Mouse (Mus musculus) liver, embryonic 13.5 days (tissue): ENCODE measurements at regions not wholly inside any gene's neighbourhood (a gene's known extent, or its start where the extent isn't known, plus 50 kb on each side); places are given as distances from the start of the nearest gene placed in this dataset.
"Not testable (repeated sequence)": the region's sequence is repeated elsewhere in the genome, so short reads cannot be mapped to it uniquely, and the experiment has no call there.

ENCODE experiments used
- ATAC-seq: fragments of 200-750 bp; cut with Nextera tagmentation; 2 replicates; pipeline ENCODE4 v1.8.0; 2017; ENCODE audit warnings: low read depth, mild to moderate bottlenecking, moderate number of reproducible peaks, moderate library complexity
- DNase-seq: peaks from one replicate; pipeline ENCODE4 v3.0.0; 2022
- H3K27ac ChIP-seq: fragments of 300-500 bp; sonication (generic); 2 replicates; pipeline ENCODE4 v1.5.1; 2015; ENCODE audit warnings: moderate library complexity, mild to moderate bottlenecking, inconsistent platforms
- H3K27me3 ChIP-seq: fragments of 300-500 bp; sonication (generic); 2 replicates; pipeline ENCODE4 v1.6.1; 2015; ENCODE audit warnings: mild to moderate bottlenecking, inconsistent platforms
- H3K36me3 ChIP-seq: fragments of 300-500 bp; sonication (generic); 2 replicates; pipeline ENCODE4 v1.6.1; 2015; ENCODE audit warnings: mild to moderate bottlenecking, inconsistent platforms
- H3K4me1 ChIP-seq: fragments of 300-500 bp; sonication (generic); replicated peaks from 2 replicates; pipeline ENCODE4 v1.6.1; 2015; ENCODE audit warnings: inconsistent platforms
- H3K4me2 ChIP-seq: fragments of 300-500 bp; sonication (generic); 2 replicates; pipeline ENCODE4 v1.6.1; 2015; ENCODE audit warnings: inconsistent platforms, mild to moderate bottlenecking, moderate library complexity
- H3K4me3 ChIP-seq: fragments of 300-500 bp; sonication (generic); replicated peaks from 2 replicates; pipeline ENCODE4 v1.5.1; 2015; ENCODE audit warnings: mild to moderate bottlenecking, inconsistent platforms
- H3K9ac ChIP-seq: fragments of 300-500 bp; sonication (generic); 2 replicates; pipeline ENCODE4 v1.6.1; 2015; ENCODE audit warnings: mild to moderate bottlenecking, inconsistent platforms
- H3K9me3 ChIP-seq: fragments of 300-500 bp; sonication (generic); replicated peaks from 2 replicates; pipeline ENCODE4 v1.6.1; 2016; ENCODE audit warnings: inconsistent platforms
- WGBS: fragments of 180-500 bp; shearing (Covaris S2); methylation state at CpG from one replicate; pipeline ENCODE4 v1.1.7; 2015; ENCODE audit not compliant: insufficient replicate concordance; 5-methylcytosine and 5-hydroxymethylcytosine counted together

- Histone ChIP-seq H3K9me3 (no peaks in the 10 kb centered on the region), H3K4me1 (no peaks in the 10 kb centered on the region), H3K36me3 (no peaks in the 10 kb centered on the region), H3K9ac (no peak overlapping the region), H3K27me3 (no peaks in the 10 kb centered on the region), H3K27ac (no peak overlapping the region), H3K4me2 (no peak overlapping the region), H3K4me3 (no peak overlapping the region)
- DNase-seq (no peak), ATAC-seq (no peak)
- 75% methylated on average over 8 of the region's 8 CpGs for WGBS
Observed at GRCm38 (mm10) chr10:56841486-56841885, 464.4 kb downstream of the Gja1 start.

- no peak overlapping the region for H3K9ac ChIP-seq
- no peak overlapping the region for H3K4me3 ChIP-seq
- 59% methylated on average over 1 of the region's 1 CpGs for WGBS
- no peaks in the 10 kb centered on the region for H3K27me3 ChIP-seq
- no peaks in the 10 kb centered on the region for H3K9me3 ChIP-seq
- no peak overlapping the region for H3K4me2 ChIP-seq
- ATAC-seq (no peak), DNase-seq (no peak)
- no peak overlapping the region for H3K27ac ChIP-seq
- H3K4me1 ChIP-seq, result no peaks in the 10 kb centered on the region
- H3K36me3 ChIP-seq, result no peaks in the 10 kb centered on the region
Observed at GRCm38 (mm10) chr10:56841973-56842372, 464.8 kb downstream of the Gja1 start.

GRCm38 (mm10) chr10:56852484-56852883 lies 475.4 kb downstream of the Gja1 start:
- no peak overlapping the region for H3K27ac ChIP-seq
- no peaks in the 10 kb centered on the region for H3K4me1 ChIP-seq
- H3K4me2 ChIP-seq, result no peak overlapping the region
- H3K9me3 ChIP-seq, result no peaks in the 10 kb centered on the region
- ATAC-seq (no peak), DNase-seq (no peak)
- no peaks in the 10 kb centered on the region for H3K36me3 ChIP-seq
- no peaks in the 10 kb centered on the region for H3K27me3 ChIP-seq
- no peak overlapping the region for H3K9ac ChIP-seq
- WGBS, result 14% methylated on average over 2 of the region's 2 CpGs
- no peak overlapping the region for H3K4me3 ChIP-seq

GRCm38 (mm10) chr10:56856186-56856585 lies 479.1 kb downstream of the Gja1 start:
- 38% methylated on average over 6 of the region's 6 CpGs for WGBS
- Histone ChIP-seq H3K4me3 (no peak overlapping the region), H3K9me3 (no peaks in the 10 kb centered on the region), H3K4me2 (no peak overlapping the region), H3K9ac (no peak overlapping the region), H3K4me1 (no peaks in the 10 kb centered on the region), H3K27me3 (no peaks in the 10 kb centered on the region), H3K36me3 (no peaks in the 10 kb centered on the region), H3K27ac (no peak overlapping the region)
- ATAC-seq (no peak), DNase-seq (no peak)

GRCm38 (mm10) chr10:56879744-56880143 lies 502.6 kb downstream of the Gja1 start:
- no peak for ATAC-seq
- no peaks in the 10 kb centered on the region for H3K4me1 ChIP-seq
- H3K27ac ChIP-seq, result no peak overlapping the region
- no peak overlapping the region for H3K9ac ChIP-seq
- no peak overlapping the region for H3K4me3 ChIP-seq
- DNase-seq, result no peak
- H3K9me3 ChIP-seq, result no peaks in the 10 kb centered on the region
- H3K36me3 ChIP-seq, result no peaks in the 10 kb centered on the region
- H3K4me2 ChIP-seq, result no peak overlapping the region
- H3K27me3 ChIP-seq, result no peaks in the 10 kb centered on the region
- WGBS, result 38% methylated on average over 7 of the region's 7 CpGs

GRCm38 (mm10) chr10:56880154-56880591 lies 503.0 kb downstream of the Gja1 start:
- no peak overlapping the region for H3K4me3 ChIP-seq

GRCm38 (mm10) chr10:56884456-56885410 lies 507.6 kb downstream of the Gja1 start:
- Histone ChIP-seq H3K27me3 (no peaks in the 10 kb centered on the region), H3K27ac (no peak overlapping the region), H3K4me3 (no peak overlapping the region), H3K4me2 (no peak overlapping the region), H3K36me3 (no peaks in the 10 kb centered on the region), H3K9ac (no peak overlapping the region), H3K4me1 (no peaks in the 10 kb centered on the region), H3K9me3 (no peaks in the 10 kb centered on the region)
- no peak for DNase-seq
- no peak for ATAC-seq
- 70% methylated on average over 4 of the region's 4 CpGs for WGBS

More at GRCm38 (mm10) chr10:56880154-56880591, 503.0 kb downstream of the Gja1 start:
- WGBS, result 58% methylated on average over 12 of the region's 12 CpGs
- Histone ChIP-seq H3K27ac (no peak overlapping the region), H3K36me3 (no peaks in the 10 kb centered on the region), H3K9ac (no peak overlapping the region), H3K9me3 (no peaks in the 10 kb centered on the region), H3K27me3 (no peaks in the 10 kb centered on the region), H3K4me2 (no peak overlapping the region), H3K4me1 (no peaks in the 10 kb centered on the region)
- DNase-seq (no peak), ATAC-seq (no peak)

GRCm38 (mm10) chr10:56891530-56891929 lies 514.4 kb downstream of the Gja1 start:
- not testable (repeated sequence) for H3K27ac ChIP-seq, H3K9me3 ChIP-seq, ATAC-seq, H3K27me3 ChIP-seq, DNase-seq, H3K4me2 ChIP-seq, H3K4me1 ChIP-seq, H3K4me3 ChIP-seq, H3K36me3 ChIP-seq, H3K9ac ChIP-seq
- 63% methylated on average over 2 of the region's 2 CpGs for WGBS

GRCm38 (mm10) chr10:56892666-56893209 lies 515.6 kb downstream of the Gja1 start:
- no peak for DNase-seq
- H3K27me3 ChIP-seq, result no peaks in the 10 kb centered on the region
- ATAC-seq, result no peak
- no peak overlapping the region for H3K9ac ChIP-seq
- H3K36me3 ChIP-seq, result no peaks in the 10 kb centered on the region
- H3K27ac ChIP-seq, result no peak overlapping the region
- 75% methylated on average over 10 of the region's 10 CpGs for WGBS
- no peaks in the 10 kb centered on the region for H3K4me1 ChIP-seq
- H3K4me2 ChIP-seq, result no peak overlapping the region
- H3K9me3 ChIP-seq, result no peaks in the 10 kb centered on the region
- no peak overlapping the region for H3K4me3 ChIP-seq

- H3K27ac ChIP-seq, result no peak overlapping the region
- H3K27me3 ChIP-seq, result no peaks in the 10 kb centered on the region
- H3K9ac ChIP-seq, result no peak overlapping the region
- H3K4me2 ChIP-seq, result no peak overlapping the region
- H3K4me1 ChIP-seq, result no peaks in the 10 kb centered on the region
- H3K36me3 ChIP-seq, result no peaks in the 10 kb centered on the region
- no peak overlapping the region for H3K4me3 ChIP-seq
- no peaks in the 10 kb centered on the region for H3K9me3 ChIP-seq
- WGBS, result 68% methylated on average over 8 of the region's 8 CpGs
- DNase-seq (no peak), ATAC-seq (no peak)
Observed at GRCm38 (mm10) chr10:56893210-56893705, 516.1 kb downstream of the Gja1 start.

GRCm38 (mm10) chr10:56899640-56900274 lies 522.6 kb downstream of the Gja1 start:
- ATAC-seq, result no peak
- 57% methylated on average over 5 of the region's 5 CpGs for WGBS

More at GRCm38 (mm10) chr10:56899640-56900274, 522.6 kb downstream of the Gja1 start:
- DNase-seq, result no peak
- Histone ChIP-seq H3K4me3 (no peak overlapping the region), H3K4me1 (no peaks in the 10 kb centered on the region), H3K9ac (no peak overlapping the region), H3K27ac (no peak overlapping the region), H3K27me3 (no peaks in the 10 kb centered on the region), H3K9me3 (no peaks in the 10 kb centered on the region), H3K36me3 (no peaks in the 10 kb centered on the region), H3K4me2 (no peak overlapping the region)
